Mouse (Mus musculus): ENCODE measurements around the gene Morf4l1. TPM values are rescaled to one million over a fixed set of nuclear protein-coding genes. Genes with fewer than 3 reads are reported as not detected.
"Not testable (repeated sequence)": the region's sequence is repeated elsewhere in the genome, so short reads cannot be mapped to it uniquely, and the experiment has no call there.

Gene Morf4l1
- total RNA-seq, 2 experiments from 2014 or later = 388 to 417 TPM

- no peak for DNase-seq (ENCODE audit: low spot score in 2 of 2)
These were observed 730 bp upstream of the Morf4l1 start for GRCm38 (mm10) chr9:90115308-90115700.

- peak; percentile 89 to 92 for DNase-seq (ENCODE audit: low spot score in 2 of 2)
These were observed 665 bp downstream of the Morf4l1 start for GRCm38 (mm10) chr9:90113651-90114566.

GRCm38 (mm10) chr9:90113151-90113550 lies 1.4 kb downstream of the Morf4l1 start:
- no peak for DNase-seq (ENCODE audit: low spot score in 2 of 2)

- no peak for DNase-seq (ENCODE audit: low spot score in 2 of 2)
These were observed 5.2 kb downstream of the Morf4l1 start for GRCm38 (mm10) chr9:90109386-90109785.

- no peak for DNase-seq (ENCODE audit: low spot score in 2 of 2)
These were observed 6.3 kb downstream of the Morf4l1 start for GRCm38 (mm10) chr9:90108272-90108671.

GRCm38 (mm10) chr9:90106915-90107314 lies 7.7 kb downstream of the Morf4l1 start:
- no peak for DNase-seq (ENCODE audit: low spot score in 2 of 2)

- DNase-seq (ENCODE audit: low spot score in 2 of 2) = no peak
These were observed 9.1 kb downstream of the Morf4l1 start for GRCm38 (mm10) chr9:90105462-90105861.

- no peak for DNase-seq (ENCODE audit: low spot score in 2 of 2)
These were observed 13.8 kb downstream of the Morf4l1 start for GRCm38 (mm10) chr9:90100760-90101159.

- DNase-seq (ENCODE audit: low spot score in 2 of 2) = no peak
These were observed 15.6 kb downstream of the Morf4l1 start for GRCm38 (mm10) chr9:90098934-90099333.

- DNase-seq (ENCODE audit: low spot score in 2 of 2) = no peak
These were observed 25.1 kb downstream of the Morf4l1 start for GRCm38 (mm10) chr9:90089339-90090104.

GRCm38 (mm10) chr9:90087906-90088485 lies 26.6 kb downstream of the Morf4l1 start:
- DNase-seq (ENCODE audit: low spot score in 2 of 2) = no peak

GRCm38 (mm10) chr9:90084766-90085468 lies 29.7 kb downstream of the Morf4l1 start:
- no peak for DNase-seq (ENCODE audit: low spot score in 2 of 2)

- DNase-seq (ENCODE audit: low spot score in 2 of 2) = no peak
These were observed 30.4 kb downstream of the Morf4l1 start for GRCm38 (mm10) chr9:90084152-90084551.

- no peak for DNase-seq (ENCODE audit: low spot score in 2 of 2)
These were observed 31.6 kb downstream of the Morf4l1 start for GRCm38 (mm10) chr9:90082992-90083391.

- DNase-seq (ENCODE audit: low spot score in 2 of 2) = not testable (repeated sequence)
These were observed 32.6 kb downstream of the Morf4l1 start for GRCm38 (mm10) chr9:90081961-90082360.

GRCm38 (mm10) chr9:90076849-90077461 lies 37.6 kb downstream of the Morf4l1 start:
- DNase-seq (ENCODE audit: low spot score in 2 of 2) = peak; percentile 70 to 72

GRCm38 (mm10) chr9:90076131-90076530 lies 38.4 kb downstream of the Morf4l1 start:
- DNase-seq (ENCODE audit: low spot score in 2 of 2) = no peak

- DNase-seq (ENCODE audit: low spot score in 2 of 2) = no peak
These were observed 39.2 kb downstream of the Morf4l1 start for GRCm38 (mm10) chr9:90075336-90075735.

GRCm38 (mm10) chr9:90070174-90070573 lies 44.4 kb downstream of the Morf4l1 start:
- no peak for DNase-seq (ENCODE audit: low spot score in 2 of 2)

GRCm38 (mm10) chr9:90069485-90069884 lies 45.1 kb downstream of the Morf4l1 start:
- no peak for DNase-seq (ENCODE audit: low spot score in 2 of 2)

- no peak for DNase-seq (ENCODE audit: low spot score in 2 of 2)
These were observed 45.8 kb downstream of the Morf4l1 start for GRCm38 (mm10) chr9:90068786-90069185.

All from layer of hippocampus, postnatal 10 days (tissue).